Mouse (Mus musculus) intestine, postnatal 0 days (tissue): ENCODE measurements around the gene Neto2. TPM values are rescaled to one million over a fixed set of nuclear protein-coding genes. Genes with fewer than 3 reads are reported as not detected.
"Not testable (repeated sequence)": the region's sequence is repeated elsewhere in the genome, so short reads cannot be mapped to it uniquely, and the experiment has no call there.

Source experiments
- ATAC-seq: fragments of 200-750 bp; cut with Nextera tagmentation; 2 replicates; pipeline ENCODE4 v1.8.0; 2017; ENCODE audit warnings: mild to moderate bottlenecking, moderate TSS enrichment, moderate library complexity
- H3K27ac ChIP-seq: fragments of 300-500 bp; sonication (generic); 2 replicates; pipeline ENCODE4 v1.5.1; 2014; ENCODE audit warnings: mild to moderate bottlenecking, low read depth, low read length, moderate library complexity
- H3K27me3 ChIP-seq: fragments of 300-500 bp; sonication (generic); replicated peaks from 2 replicates; pipeline ENCODE4 v1.6.1; 2014; ENCODE audit warnings: low read length, mixed read lengths; ENCODE audit not compliant: control insufficient read depth, insufficient read depth
- H3K36me3 ChIP-seq: fragments of 300-500 bp; sonication (generic); 2 replicates; pipeline ENCODE4 v1.6.1; 2014; ENCODE audit warnings: mild to moderate bottlenecking, moderate library complexity; ENCODE audit not compliant: control insufficient read depth, insufficient read depth
- H3K4me1 ChIP-seq: fragments of 300-500 bp; sonication (generic); replicated peaks from 2 replicates; pipeline ENCODE4 v1.6.1; 2014; ENCODE audit warnings: antibody characterized with exemption, low read length, mixed read lengths; ENCODE audit not compliant: control insufficient read depth, insufficient read depth
- H3K4me2 ChIP-seq: fragments of 300-500 bp; sonication (generic); replicated peaks from 2 replicates; pipeline ENCODE4 v1.6.1; 2014; ENCODE audit warnings: low read depth, mild to moderate bottlenecking, moderate library complexity
- H3K4me3 ChIP-seq: fragments of 300-500 bp; sonication (generic); 2 replicates; pipeline ENCODE4 v1.5.1; 2014; ENCODE audit warnings: low read depth, low read length
- H3K9ac ChIP-seq: fragments of 300-500 bp; sonication (generic); 2 replicates; pipeline ENCODE4 v1.6.1; 2014; ENCODE audit warnings: mild to moderate bottlenecking, low read depth, low read length
- H3K9me3 ChIP-seq: fragments of 300-500 bp; sonication (generic); 2 replicates; pipeline ENCODE4 v1.6.1; 2016; ENCODE audit warnings: mixed run types; ENCODE audit not compliant: control insufficient read depth
- CTCF ChIP-seq: sonication (generic); IDR thresholded peaks from 2 replicates; pipeline ENCODE4 v1.5.1; 2016; ENCODE audit warnings: low read depth, mild to moderate bottlenecking, control low read depth, antibody characterized with exemption, moderate library complexity
- WGBS: fragments of 180-500 bp; shearing (Covaris S2); extraction: QIAGEN DNeasy Blood & Tissue Kit; methylation state at CpG from one replicate; pipeline ENCODE4 v1.1.7; 2014; 5-methylcytosine and 5-hydroxymethylcytosine counted together
- polyA plus RNA-seq: library from polyadenylated mRNA; unstranded; fragments of >200 nt; fragmentation: Nextera tagmentation; extraction: Ambion mirVana; gene quantifications from 2 replicates; pipeline ENCODE4 v1.2.1, GENCODE M21; 2015

Gene Neto2
- polyA plus RNA-seq, 1 experiment from 2014 or later: 1.6 TPM

DNA sequence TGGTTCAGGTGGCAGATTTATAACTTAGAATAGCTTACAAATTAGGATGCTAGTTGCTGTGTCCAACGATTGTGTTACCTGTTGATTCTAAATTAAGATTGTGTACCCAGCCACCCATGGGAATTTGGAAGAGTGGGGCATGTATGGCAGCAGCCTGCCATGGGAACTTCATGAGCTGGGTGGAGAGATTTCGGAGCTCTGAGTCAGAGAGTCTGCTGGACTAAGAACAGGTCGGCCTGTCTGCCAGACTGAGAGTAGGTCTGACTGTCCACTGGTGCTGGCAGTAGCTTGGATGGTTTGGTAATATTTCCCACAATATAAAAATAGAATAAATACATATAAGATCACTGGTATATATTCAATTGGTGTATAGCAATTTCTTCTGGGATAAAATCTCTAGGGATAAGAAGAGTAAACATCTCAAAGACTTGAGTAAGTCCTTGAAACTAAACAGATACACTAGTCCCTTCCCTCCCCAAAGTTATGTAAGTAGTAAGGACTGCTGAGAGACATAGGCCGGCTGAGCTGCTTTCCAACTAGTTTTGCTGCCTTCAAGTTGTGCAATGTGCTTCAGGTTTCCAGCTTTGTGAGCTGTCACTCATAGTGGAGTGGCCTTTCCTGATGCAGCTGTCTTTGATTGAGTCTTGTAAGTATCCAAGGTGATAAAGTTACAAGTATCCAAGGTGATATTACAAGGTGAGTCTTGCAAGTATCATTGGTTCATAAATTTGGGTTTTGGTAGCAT is 55.6 kb downstream of the Neto2 start:
- Histone ChIP-seq H3K27ac (no peak overlapping the region), H3K27me3 (no peaks in the 10 kb centered on the region), H3K9ac (no peak overlapping the region), H3K4me3 (no peak overlapping the region), H3K36me3 (no peaks in the 10 kb centered on the region), H3K4me2 (no peak overlapping the region), H3K4me1 (no peaks in the 10 kb centered on the region), H3K9me3 (no peaks in the 10 kb centered on the region)
- WGBS: 83% methylated on average over 4 of the region's 4 CpGs
- TF ChIP-seq CTCF: no peak
- no peak for ATAC-seq

GRCm38 (mm10) chr8:85624450-85624849 is 76.3 kb downstream of the Neto2 start:
- TF ChIP-seq CTCF: no peak
- 88% methylated on average over 6 of the region's 6 CpGs for WGBS
- Histone ChIP-seq H3K36me3 (no peaks in the 10 kb centered on the region), H3K4me1 (no peaks in the 10 kb centered on the region), H3K4me2 (no peak overlapping the region), H3K27ac (no peak overlapping the region), H3K9ac (no peak overlapping the region), H3K27me3 (no peaks in the 10 kb centered on the region), H3K4me3 (no peak overlapping the region), H3K9me3 (no peaks in the 10 kb centered on the region)
- ATAC-seq: no peak

- Histone ChIP-seq H3K4me3 (no peak overlapping the region), H3K27me3 (no peaks in the 10 kb centered on the region), H3K4me1 (no peaks in the 10 kb centered on the region), H3K4me2 (no peak overlapping the region), H3K9ac (no peak overlapping the region), H3K9me3 (no peaks in the 10 kb centered on the region), H3K27ac (no peak overlapping the region), H3K36me3 (no peaks in the 10 kb centered on the region)
- 87% methylated on average over 5 of the region's 5 CpGs for WGBS
- no peak for ATAC-seq
- TF ChIP-seq CTCF: no peak
Measured at GRCm38 (mm10) chr8:85623246-85623645, 77.5 kb downstream of the Neto2 start.

- TF ChIP-seq CTCF: no peak
- Histone ChIP-seq H3K9me3 (no peaks in the 10 kb centered on the region), H3K4me3 (no peak overlapping the region), H3K9ac (no peak overlapping the region), H3K27me3 (no peaks in the 10 kb centered on the region), H3K36me3 (no peaks in the 10 kb centered on the region), H3K4me1 (no peaks in the 10 kb centered on the region), H3K27ac (no peak overlapping the region), H3K4me2 (no peak overlapping the region)
- 91% methylated on average over 3 of the region's 3 CpGs for WGBS
- ATAC-seq: no peak
Measured at GRCm38 (mm10) chr8:85618789-85619188, 81.9 kb downstream of the Neto2 start.

DNA sequence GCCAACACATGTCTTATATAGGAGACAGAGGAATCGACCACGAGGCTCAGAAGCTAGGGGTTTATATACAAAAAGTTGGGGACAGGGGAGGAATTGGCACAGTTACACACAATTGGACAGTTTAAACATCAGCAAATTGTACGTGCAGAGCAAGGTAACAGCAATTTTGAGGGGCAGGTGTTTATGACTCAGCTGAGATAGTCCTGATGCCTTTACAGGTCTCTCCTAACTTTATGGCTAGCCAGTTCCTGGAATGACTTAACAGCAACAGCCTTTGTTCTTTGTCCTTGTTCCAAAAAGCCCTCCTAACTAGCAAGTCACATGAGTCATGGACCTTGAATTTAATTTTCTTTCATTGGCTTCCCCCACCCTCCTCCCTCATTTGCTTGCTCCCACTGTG is 83.6 kb downstream of the Neto2 start:
- not testable (repeated sequence) for H3K9ac ChIP-seq, ATAC-seq, H3K27ac ChIP-seq, H3K36me3 ChIP-seq, H3K9me3 ChIP-seq, H3K4me1 ChIP-seq, H3K27me3 ChIP-seq, H3K4me3 ChIP-seq, H3K4me2 ChIP-seq
- WGBS: 79% methylated on average over 3 of the region's 3 CpGs

DNA sequence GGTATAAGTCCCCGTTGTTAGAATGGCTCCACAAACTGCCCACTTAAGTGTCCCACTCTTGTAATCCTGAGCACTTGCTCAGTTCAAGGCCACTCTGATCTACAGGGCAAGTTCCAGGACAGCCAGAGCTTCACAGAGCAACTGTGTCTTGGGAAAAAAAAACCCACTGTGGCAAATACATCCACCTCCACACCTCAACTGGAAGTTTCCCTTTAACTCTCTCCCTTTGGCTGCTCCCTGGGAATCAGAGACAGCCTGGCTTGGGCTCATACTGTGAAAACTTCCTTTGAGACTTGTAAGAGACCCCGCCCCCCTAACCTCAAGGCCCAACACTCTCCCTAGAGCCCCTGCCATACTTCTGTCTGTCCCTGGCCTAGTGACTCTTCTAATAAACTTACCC is 91.9 kb downstream of the Neto2 start:
- ATAC-seq: no peak
- 74% methylated on average over 2 of the region's 2 CpGs for WGBS
- no peaks in the 10 kb centered on the region for H3K4me1 ChIP-seq
- no peak for TF ChIP-seq CTCF
- no peak overlapping the region for H3K4me2 ChIP-seq
- H3K27ac ChIP-seq: no peak overlapping the region
- no peaks in the 10 kb centered on the region for H3K27me3 ChIP-seq
- H3K9me3 ChIP-seq: no peaks in the 10 kb centered on the region
- H3K36me3 ChIP-seq: no peaks in the 10 kb centered on the region
- H3K9ac ChIP-seq: no peak overlapping the region
- no peak overlapping the region for H3K4me3 ChIP-seq

- no peak for TF ChIP-seq CTCF
Measured at GRCm38 (mm10) chr8:85607804-85608203, 92.9 kb downstream of the Neto2 start.

More at GRCm38 (mm10) chr8:85607804-85608203, 92.9 kb downstream of the Neto2 start:
- Histone ChIP-seq H3K36me3 (no peaks in the 10 kb centered on the region), H3K27me3 (no peaks in the 10 kb centered on the region), H3K4me1 (no peaks in the 10 kb centered on the region), H3K9ac (no peak overlapping the region), H3K4me3 (no peak overlapping the region), H3K9me3 (no peaks in the 10 kb centered on the region), H3K27ac (no peak overlapping the region), H3K4me2 (no peak overlapping the region)
- no peak for ATAC-seq
